Mouse (Mus musculus): ENCODE measurements around the gene Comp. TPM values are rescaled to one million over a fixed set of nuclear protein-coding genes. Genes with fewer than 3 reads are reported as not detected.

Gene Comp
- total RNA-seq (2021), result 10 to 100 TPM in 1 of 2 experiments, 1 to 10 TPM in 1; 5.9 to 14.7 TPM
- long read RNA-seq, experiment 1, transcript Comp-201 (19 exons, 2,416 nt), result major isoform, 5 of 20 reads
- long read RNA-seq, experiment 1, partial matches to known transcripts, result 13 of 20 reads
- long read RNA-seq, experiment 1, other reads (novel, unspliced or antisense), result 2 of 20 reads
- long read RNA-seq, experiment 2, transcript Comp-201 (19 exons, 2,416 nt), result major isoform, 20 of 38 reads
- long read RNA-seq, experiment 2, partial matches to known transcripts, result 15 of 38 reads
- long read RNA-seq, experiment 2, other reads (novel, unspliced or antisense), result 3 of 38 reads

- DNase-seq, result no peak
Observed at GRCm38 (mm10) chr8:70373397-70374317, at the start of gene Comp. Gene Comp (plus strand): TSS chr8:70373558.

- DNase-seq, result no peak
Observed at GRCm38 (mm10) chr8:70323716-70324115, 49.6 kb upstream of the Comp start.

- DNase-seq, result no peak
Observed at GRCm38 (mm10) chr8:70327512-70327911, 45.8 kb upstream of the Comp start.

GRCm38 (mm10) chr8:70329124-70329834 lies 44.1 kb upstream of the Comp start, which contains the start of gene Gdf1:
Gene Gdf1 (plus strand): TSS chr8:70329817.
- DNase-seq, result no peak

- DNase-seq, result no peak
Observed at GRCm38 (mm10) chr8:70329835-70330740, 43.3 kb upstream of the Comp start.

GRCm38 (mm10) chr8:70330741-70331364 lies 42.5 kb upstream of the Comp start:
- DNase-seq, result no peak

GRCm38 (mm10) chr8:70331526-70331925 lies 41.8 kb upstream of the Comp start:
- DNase-seq, result no peak

- DNase-seq, result peak; percentile 59
Observed at GRCm38 (mm10) chr8:70332070-70332877, 41.1 kb upstream of the Comp start.

- no peak for DNase-seq
Observed at GRCm38 (mm10) chr8:70332878-70333202, 40.5 kb upstream of the Comp start.

GRCm38 (mm10) chr8:70338931-70339330 lies 34.4 kb upstream of the Comp start:
- DNase-seq, result no peak

GRCm38 (mm10) chr8:70340659-70341058 lies 32.7 kb upstream of the Comp start:
- no peak for DNase-seq

- no peak for DNase-seq
Observed at GRCm38 (mm10) chr8:70342007-70342406, 31.4 kb upstream of the Comp start.

- DNase-seq, result no peak
Observed at GRCm38 (mm10) chr8:70343076-70343475, 30.3 kb upstream of the Comp start.

GRCm38 (mm10) chr8:70343696-70344095 lies 29.7 kb upstream of the Comp start:
- DNase-seq, result no peak

GRCm38 (mm10) chr8:70344279-70344678 lies 29.1 kb upstream of the Comp start:
- no peak for DNase-seq

- no peak for DNase-seq
Observed at GRCm38 (mm10) chr8:70347443-70347842, 25.9 kb upstream of the Comp start.

- DNase-seq, result no peak
Observed at GRCm38 (mm10) chr8:70347860-70348420, 25.4 kb upstream of the Comp start.

- no peak for DNase-seq
Observed at GRCm38 (mm10) chr8:70351035-70351999, 22.0 kb upstream of the Comp start.

GRCm38 (mm10) chr8:70352000-70352384 lies 21.4 kb upstream of the Comp start:
- DNase-seq, result no peak

Data from gastrocnemius, postnatal 25 days (tissue).